Mouse (Mus musculus) cerebellum, adult (tissue): ENCODE data around the gene Syne2.
"Not testable (repeated sequence)": the region's sequence is repeated elsewhere in the genome, so short reads cannot be mapped to it uniquely, and the experiment has no call there.

Source experiments
- ATAC-seq: cut with Nextera tagmentation; 2 replicates; pipeline ENCODE4 v1.9.2; 2017; ENCODE audit warnings: mild to moderate bottlenecking, moderate library complexity, mixed read lengths; ENCODE audit not compliant: insufficient number of reproducible peaks, low FRiP score, low TSS enrichment

The Syne2 gene

DNA sequence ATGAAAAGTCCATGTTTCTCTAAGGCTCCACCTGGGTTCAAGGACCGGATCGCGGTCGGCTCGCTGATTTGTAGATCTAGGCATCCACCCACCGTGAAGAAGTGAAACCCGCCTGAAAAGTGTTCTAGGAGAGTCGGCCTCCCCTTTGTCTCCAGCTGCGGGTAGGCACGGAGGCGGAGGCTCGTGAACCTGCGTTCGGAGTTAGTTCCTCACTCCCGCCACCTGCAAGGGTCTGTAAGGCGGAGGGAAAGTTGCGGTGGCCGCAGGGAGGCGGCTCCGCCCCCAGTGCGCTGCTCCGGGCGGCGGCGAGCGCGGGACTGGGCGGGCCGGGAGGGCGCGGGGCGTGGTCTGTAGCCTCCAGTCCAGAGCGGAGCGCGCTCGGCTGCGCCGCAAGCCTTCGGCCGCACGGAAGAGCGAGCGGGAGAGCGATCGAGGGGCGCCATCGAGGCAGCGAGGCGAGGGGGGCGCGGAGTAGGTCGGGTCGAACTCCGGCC is at the start of gene Syne2:
Gene Syne2, plus strand, starts transcription at position 176 of the 494 bp plus-strand sequence.
- ATAC-seq: peak; percentile 83

DNA sequence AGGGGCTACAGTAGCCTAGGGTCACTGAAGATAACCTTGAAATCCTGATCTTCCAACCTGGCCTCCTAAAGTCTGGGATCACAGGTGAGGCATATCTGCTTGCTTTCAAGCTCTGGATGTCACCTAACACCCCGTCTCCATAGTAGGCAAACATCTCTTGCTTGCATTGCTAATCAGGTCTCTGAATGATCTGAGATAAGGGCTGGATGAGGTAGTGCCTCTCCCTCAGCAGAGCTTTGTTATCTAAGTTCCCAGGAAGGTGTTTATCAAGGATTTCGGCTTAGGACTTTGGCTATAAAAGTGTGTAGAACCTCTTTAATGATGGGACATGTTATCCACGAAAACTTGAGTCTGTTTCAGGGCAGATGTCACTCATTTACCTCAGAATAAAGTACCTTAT is 46.5 kb upstream of the Syne2 start:
- no peak for ATAC-seq

DNA sequence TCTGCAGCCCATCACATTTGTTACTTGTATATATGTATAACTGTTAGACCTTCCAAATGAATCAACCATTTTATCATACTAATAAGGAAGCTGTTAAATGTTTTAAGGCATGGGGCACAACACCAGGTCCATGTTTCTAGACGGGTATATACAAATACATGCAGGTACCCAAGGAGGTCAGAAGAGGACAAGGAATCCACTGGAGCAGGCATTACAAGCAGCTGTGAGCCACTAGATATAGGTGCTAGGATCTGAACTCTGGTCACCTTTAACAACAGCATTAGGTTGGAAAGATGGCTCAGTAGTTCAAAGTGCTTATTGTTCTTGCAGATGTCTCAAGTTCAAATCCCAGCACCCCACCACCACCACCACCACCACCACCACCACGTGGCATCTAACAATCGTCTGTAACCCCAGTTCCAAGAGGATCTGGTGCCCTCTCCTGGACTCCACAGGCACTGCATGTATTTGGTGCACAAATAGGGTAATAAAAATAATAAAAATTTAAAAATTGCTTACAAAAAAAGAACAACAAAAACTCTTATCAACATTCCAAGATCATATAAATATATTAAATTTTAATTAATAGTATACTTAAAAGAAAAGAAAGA is 45.4 kb upstream of the Syne2 start:
- no peak for ATAC-seq

DNA sequence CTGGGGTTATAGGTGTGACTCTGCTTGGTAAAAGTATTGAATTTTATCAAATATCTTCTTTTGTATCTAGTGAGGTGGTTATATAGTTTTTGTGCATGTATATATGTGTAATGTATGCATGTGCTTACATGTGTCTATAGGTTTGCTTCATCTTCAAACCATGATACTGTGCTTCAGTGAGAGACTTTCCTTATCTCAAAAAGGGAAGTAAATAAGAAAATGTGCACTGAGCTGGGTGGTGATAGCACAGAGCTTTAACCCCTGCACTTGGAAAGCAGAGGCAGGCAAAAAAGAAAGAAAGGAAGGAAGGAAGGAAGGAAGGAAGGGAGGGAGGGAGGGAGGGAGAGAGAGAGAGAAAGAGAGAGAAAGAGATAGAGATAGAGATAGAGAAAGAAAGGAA is 36.5 kb upstream of the Syne2 start:
- ATAC-seq: no peak

DNA sequence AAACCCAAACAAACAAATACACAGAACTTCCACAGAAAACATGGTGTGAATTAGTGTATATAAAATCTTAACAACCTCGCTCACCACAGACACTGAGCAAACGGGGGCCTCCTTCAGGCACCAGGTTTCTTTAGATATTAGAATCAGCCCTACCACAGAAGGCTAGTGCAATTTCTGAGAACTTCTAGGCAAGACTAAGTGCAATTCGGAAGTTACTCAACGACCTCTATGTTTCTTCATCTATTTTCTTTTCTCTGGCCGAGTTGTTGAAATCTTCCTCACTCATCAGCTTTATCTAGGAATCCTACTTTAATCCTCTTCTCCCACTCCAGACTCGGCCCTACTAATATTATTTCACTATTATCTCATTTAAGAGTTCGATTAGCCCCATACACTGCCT is 35.9 kb upstream of the Syne2 start:
- no peak for ATAC-seq

DNA sequence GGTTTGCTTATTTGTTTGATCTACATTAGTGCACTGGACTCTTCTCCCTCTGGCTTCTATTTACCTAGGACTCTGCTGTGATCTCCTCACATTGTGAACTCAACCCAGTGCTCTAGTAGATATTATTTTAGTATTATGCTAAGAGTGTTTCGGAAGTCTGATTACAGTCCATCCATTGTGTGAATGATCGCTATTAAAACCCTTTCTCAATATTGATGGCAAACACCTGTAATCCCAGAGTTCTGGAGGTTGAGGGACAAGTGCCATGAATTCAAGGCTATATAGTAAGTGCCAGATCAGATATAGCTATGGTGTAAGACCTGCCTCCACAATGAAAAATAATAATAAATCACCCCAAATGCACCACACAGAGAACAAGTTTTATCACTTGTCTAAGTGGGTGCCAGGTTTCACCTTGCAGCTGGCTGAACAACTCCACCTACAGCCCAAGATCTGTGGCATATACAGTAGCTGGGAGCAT is 33.6 kb upstream of the Syne2 start:
- no peak for ATAC-seq

DNA sequence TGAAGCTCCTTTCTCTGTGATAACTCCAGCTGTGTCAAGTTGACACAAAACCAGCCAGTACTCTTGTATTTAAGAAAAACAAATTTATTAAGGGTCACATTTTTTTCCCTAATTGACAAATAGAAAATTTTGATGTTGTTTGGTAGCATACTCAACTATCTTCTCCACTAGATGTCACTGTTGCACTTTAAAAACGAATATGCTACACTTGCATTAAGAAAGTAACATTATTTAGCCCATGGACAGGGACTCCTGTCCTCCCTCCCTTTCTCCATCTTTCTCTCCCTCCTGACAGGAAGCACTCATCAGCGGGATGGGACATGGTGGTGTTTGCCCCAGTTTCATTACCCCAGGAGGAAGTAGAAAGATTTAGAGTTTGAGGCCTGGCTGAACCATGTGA is 31.3 kb upstream of the Syne2 start:
- ATAC-seq: not testable (repeated sequence)

GRCm38 (mm10) chr12:75789451-75789850 is 28.5 kb upstream of the Syne2 start:
- peak; percentile 98 for ATAC-seq

DNA sequence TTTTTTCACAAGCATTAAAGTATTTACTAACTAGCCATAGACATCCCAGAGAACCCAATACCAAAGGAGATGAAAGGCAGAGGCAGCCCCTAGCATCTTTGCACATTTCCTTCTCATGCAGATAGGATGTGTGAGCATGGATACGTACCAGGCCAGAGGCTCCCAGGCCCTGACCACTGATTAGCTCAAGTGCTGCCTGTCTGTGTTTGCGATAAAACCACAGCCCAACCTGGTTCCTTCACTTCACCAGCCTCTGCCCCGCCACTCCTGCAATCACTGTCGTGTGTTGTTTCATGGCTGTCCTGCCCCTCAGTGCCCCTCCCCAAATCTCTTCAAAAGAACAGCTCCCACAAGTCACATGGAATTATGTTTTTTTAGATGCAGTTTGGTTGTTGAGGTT is 23.4 kb upstream of the Syne2 start:
- ATAC-seq: no peak

DNA sequence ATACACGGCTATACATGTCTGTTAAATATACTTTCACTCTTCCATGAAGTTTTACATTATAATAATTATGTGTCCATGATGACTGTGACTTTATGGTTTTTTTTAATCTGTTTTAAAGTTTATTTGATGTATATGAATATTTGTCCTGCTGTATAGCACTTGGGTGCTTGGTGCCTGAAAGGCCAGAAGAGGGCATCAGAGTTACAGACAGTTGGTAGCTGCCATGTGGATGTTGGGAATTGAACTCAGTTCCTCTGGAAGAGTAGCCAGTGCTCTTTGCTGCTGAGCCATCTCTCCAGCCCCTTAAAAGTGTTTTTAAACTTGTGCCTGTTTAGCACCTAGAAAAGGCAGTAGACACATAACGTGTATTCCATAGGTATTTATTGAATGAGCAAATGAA is 21.4 kb upstream of the Syne2 start:
- ATAC-seq: no peak

- ATAC-seq: peak; percentile 49; the same call in 1 of the 2 replicates
Observed at GRCm38 (mm10) chr12:75806281-75806680, 11.7 kb upstream of the Syne2 start.

DNA sequence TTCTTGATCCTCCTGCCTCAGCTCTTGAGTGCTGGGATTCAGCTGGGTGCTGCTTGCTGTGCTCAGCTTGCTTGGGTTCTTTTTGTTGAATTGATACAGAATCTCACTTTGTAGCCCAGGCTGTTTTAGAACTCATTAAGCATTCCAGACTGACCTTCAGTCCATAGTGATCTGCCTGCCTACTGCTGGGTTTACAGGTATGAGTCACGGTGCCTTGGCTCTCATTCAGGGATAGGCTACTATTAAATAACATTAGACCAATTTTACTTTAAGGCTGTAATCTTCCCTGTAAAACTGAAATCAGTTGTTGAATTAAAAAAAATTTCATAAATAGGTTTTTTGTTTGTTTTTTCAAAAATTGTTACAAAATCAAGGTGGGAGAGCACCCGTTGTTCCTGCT is 4.2 kb upstream of the Syne2 start:
- no peak for ATAC-seq

GRCm38 (mm10) chr12:75814551-75814950 is 3.4 kb upstream of the Syne2 start:
- no peak for ATAC-seq

DNA sequence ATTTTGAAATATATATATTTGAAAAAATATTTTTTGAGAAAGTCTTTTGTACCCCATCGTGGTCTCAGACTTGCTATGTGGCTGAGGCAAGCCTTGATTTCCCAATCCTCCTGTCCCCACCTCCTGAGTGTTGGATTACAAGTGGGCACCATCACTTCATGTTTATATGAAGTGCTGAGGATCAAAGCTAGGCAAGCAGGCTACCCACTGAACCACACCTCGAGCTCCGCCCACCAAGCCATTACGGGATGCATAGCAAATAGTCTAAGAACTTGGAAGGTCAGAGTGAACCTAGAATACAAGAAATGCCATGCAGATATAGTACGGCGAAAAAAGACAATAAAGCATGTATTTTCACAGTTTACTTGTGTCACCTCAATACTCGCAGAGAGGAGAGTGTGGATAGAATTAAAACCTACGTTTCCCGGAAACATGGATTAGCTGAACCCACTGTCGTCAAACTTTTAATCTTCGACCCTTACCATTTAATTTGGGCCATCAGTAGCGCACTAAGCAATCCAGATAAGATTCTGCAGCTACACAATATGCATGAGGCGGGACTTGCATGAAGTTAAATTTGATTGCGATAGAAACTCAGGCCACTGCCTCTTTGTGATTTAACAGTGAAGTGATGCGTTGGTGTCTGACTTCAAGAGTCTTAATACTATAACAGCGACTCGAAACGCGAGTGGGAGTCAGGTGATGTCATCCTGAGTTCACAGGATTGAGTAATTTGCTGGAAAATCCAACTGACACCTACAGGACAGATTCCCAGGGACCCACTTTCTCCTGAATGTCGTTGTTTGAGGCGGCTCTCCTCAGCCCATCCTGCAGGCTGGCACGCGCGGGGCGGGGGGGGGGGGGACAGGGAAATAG is 715 bp upstream of the Syne2 start:
- no peak for ATAC-seq

DNA sequence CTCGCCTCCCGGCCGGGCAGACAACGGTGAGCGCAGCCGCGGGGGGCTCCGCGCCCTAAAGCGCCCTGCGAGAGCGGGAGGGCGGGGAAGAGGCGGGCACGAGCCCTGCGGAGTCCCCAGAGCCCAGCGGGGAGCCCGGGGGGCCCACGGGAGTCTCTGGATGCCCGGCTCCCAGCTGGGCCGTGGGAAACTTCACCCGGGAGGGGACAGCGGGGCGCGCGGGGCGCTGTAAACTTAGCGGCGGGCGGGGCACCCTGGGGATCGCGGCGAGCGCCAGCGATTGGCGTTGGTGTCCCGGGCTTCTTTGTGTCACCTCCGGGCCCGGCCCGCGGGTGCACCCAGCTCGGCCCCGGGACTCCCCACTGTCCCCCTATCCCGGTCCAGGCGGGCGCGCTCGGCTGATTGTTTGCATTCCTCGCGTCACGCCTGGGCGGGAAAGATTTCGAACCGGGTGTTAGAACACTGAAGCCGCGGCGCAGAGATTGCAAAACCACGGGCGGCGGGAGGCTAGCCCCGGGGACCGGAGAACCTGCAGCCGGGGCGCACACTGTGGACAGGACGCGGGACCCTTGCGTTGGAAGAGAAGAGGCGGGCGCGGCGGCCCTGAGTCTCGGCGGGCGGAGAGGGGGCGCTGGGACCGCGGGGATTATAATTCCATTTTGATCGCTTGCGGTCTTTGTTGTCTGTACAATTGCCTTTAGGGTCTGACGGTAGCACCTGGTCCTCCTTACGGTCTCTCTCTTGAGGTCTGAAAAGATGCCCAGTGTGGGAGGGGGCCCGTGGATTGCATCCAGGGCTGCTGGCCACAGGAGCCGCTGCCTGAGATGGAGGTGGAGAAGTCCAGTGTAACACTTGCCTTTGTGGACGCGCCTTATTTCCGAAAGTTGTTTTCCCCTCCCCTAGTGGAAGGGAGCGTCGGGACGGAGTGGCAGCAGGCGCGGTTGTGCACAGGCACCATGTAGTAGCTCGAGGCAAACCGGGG is 810 bp downstream of the Syne2 start:
- ATAC-seq: peak; percentile 32

GRCm38 (mm10) chr12:75819481-75819880 is 1.5 kb downstream of the Syne2 start:
- no peak for ATAC-seq

DNA sequence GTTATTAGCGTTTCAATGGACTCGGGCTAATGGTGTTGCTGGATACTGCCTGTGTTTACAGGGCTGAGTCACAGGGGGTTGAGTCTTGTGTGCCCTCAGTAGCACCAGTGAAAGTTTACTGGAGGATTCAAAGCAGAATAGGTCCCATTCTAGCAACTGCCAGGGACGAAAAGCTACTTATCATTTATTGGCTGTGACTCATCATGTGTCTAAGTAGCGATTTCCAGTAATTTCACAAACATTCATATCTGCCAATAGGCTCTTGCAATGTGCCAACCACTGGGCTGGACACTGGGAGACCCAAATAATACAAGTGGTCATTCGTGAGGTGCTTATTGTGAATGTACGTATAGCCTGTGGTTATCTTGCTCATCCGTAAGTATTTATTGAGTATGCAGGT is 2.3 kb downstream of the Syne2 start:
- no peak for ATAC-seq

DNA sequence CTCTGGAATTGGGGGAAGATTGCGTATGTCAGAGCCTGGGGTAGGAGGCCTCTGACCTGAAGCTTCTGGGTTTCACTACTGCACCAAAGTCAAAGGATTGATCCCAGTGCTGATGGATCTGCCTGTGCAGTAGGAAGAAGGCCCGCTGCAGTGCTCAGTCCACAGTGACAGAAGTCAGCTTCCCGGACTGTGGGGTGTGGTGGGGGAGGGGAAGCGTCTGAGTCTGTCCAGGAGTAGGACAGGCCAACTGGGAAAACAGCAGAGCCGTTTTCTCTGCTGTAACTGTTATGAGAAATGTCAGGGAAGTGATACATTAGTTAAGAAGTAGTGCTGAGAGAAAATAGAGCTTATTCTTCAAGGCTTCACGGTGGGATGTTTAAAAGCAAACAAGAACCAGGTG is 4.2 kb downstream of the Syne2 start:
- ATAC-seq: no peak

GRCm38 (mm10) chr12:75823475-75823874 is 5.5 kb downstream of the Syne2 start:
- no peak for ATAC-seq

DNA sequence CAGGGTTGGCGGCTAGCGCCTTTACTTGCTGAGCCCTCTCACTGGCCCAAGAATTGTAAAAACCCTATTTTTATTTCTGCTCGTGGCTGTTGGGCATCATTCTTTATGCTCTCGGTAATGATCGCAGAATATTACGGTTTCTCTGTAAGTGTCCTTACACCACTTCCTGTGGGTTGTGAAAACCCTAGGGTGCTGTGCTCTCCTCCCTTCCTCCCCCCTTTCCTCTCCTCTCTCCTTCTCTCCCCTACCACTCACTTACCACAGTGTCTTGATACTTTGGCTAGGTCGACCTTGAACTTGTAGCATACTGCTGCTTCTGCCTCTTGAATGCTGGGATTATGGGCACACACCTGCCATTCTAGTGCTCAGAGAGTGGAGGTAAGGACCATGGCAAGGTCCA is 7.5 kb downstream of the Syne2 start:
- ATAC-seq: no peak
